ENCODE assay signal across 8 mouse cellular contexts in the genomic region with DNA sequence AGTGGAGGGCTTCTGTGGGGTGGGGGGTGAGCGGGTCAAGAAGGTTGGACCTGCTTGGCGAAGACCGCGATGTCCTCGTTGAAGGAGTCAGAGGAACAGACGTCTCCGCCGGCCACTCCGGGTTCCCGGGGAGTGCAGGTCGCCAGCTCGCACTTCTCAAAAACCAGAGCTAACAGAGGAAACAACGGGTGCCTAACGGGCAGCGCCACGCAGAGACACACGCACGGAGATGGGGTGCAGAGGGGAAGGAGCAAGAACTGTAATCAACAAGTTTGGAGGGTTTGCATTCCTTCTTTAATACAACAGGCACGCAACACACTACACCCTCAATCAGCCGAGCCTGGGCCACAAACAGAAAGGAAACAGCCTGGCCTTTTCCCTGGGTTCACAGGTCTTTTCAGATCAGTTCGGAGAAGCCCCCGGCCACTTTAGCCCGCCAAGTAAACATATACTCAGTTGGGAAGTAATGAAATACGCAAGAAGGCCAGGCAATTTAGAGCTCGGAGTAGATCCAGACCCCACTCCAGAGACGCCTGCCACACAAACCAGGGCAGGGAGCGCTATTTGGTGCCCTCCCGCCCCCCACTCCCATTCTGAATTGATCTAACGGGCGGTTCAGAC. TPM values are rescaled to one million over a fixed set of nuclear protein-coding genes. Genes with fewer than 3 reads are reported as not detected.
DNase-seq lines count a peak whose midpoint lies in the region; ATAC-seq and TF ChIP-seq lines count a peak whose summit lies in the region.

No protein-coding gene starts in this region.

- ATAC-seq in liver, embryonic 11.5 days (replicated peaks; ENCODE audit: low FRiP score), result no peak
- ATAC-seq in megakaryocyte-erythroid progenitor cell, adult 5-6 weeks (replicated peaks; ENCODE audit: low FRiP score, low TSS enrichment, poor library complexity, severe bottlenecking), result no peak

- H3K4me1 ChIP-seq in brown adipose tissue, adult 24 weeks (ENCODE audit: control insufficient read depth, insufficient read depth, insufficient read length, low read length), result no peaks in the 10 kb centered on the region
- H3K4me1 ChIP-seq in liver, embryonic 11.5 days (replicated peaks; ENCODE audit: control insufficient read depth, insufficient read depth, low read length), result no peaks in the 10 kb centered on the region; the same call in 1 of the 2 replicates
- no peaks in the 10 kb centered on the region; the same call in 1 of the 2 replicates for H3K4me1 ChIP-seq in small intestine, adult 2 months (ENCODE audit: control insufficient read depth, insufficient read depth, insufficient read length, low read length)

- peaks cover 65% of the 10 kb centered on the region for H3K27me3 ChIP-seq in liver, embryonic 11.5 days (replicated peaks; ENCODE audit: control insufficient read depth, insufficient read depth, low read length)
- peaks cover 57% of the 10 kb centered on the region for H3K27me3 ChIP-seq in small intestine, adult 2 months (ENCODE audit: control insufficient read depth, insufficient read depth, low read length)

- TF ChIP-seq CTCF in small intestine, adult 2 months (IDR thresholded peaks at IDR 0.05; ENCODE audit: extremely low read depth, insufficient read length, insufficient replicate concordance, low read depth, low read length), result no peak

- H3K4me2 ChIP-seq in liver, embryonic 11.5 days, result peak overlapping the region; percentile 81

- H3K27ac ChIP-seq in brown adipose tissue, adult 24 weeks (replicated peaks; ENCODE audit: low read depth, low read length), result peak overlapping the region; percentile 33; the same call in 1 of the 2 replicates
- H3K27ac ChIP-seq in liver, embryonic 11.5 days (ENCODE audit: low read depth, low read length), result peak overlapping the region; percentile 62; the same call in 1 of the 2 replicates
- peak overlapping the region; percentile 35; the same call in 1 of the 2 replicates for H3K27ac ChIP-seq in small intestine, adult 2 months (ENCODE audit: insufficient read depth, low read depth, low read length)

- no peaks in the 10 kb centered on the region for H3K36me3 ChIP-seq in liver, embryonic 11.5 days (ENCODE audit: control insufficient read depth, insufficient read depth, low read length)
- H3K36me3 ChIP-seq in small intestine, adult 2 months (ENCODE audit: control insufficient read depth, insufficient read depth, low read length), result no peaks in the 10 kb centered on the region

- intact Hi-C loops in gastrocnemius, postnatal 14 days (cut with DNase I; ENCODE audit: low total_unique reads), result loop anchor here (10.0 kb wide), 1 partner anchor 207 kb away; no protein-coding TSS in a partner anchor
- intact Hi-C loops in heart, postnatal 14 days (cut with DNase I), result loop anchor here (2.0 to 10.0 kb wide), 5 partner anchors 13 to 1437 kb away; a partner anchor contains a TSS

- 2% methylated on average over 30 of the region's 30 CpGs for WGBS in liver, embryonic 11.5 days
- 25% methylated on average over 30 of the region's 30 CpGs for WGBS in small intestine, adult 2 months

- H3K9ac ChIP-seq in liver, embryonic 11.5 days (ENCODE audit: low read depth, low read length), result peak overlapping the region; percentile 79

- no peaks in the 10 kb centered on the region for H3K9me3 ChIP-seq in liver, embryonic 11.5 days (ENCODE audit: control insufficient read depth, low read length)

- peak; percentile 38 for DNase-seq in gastrocnemius, postnatal 10 days
- DNase-seq in gastrocnemius, postnatal 14 days, result no peak
- DNase-seq in heart, postnatal 14 days, result peak; percentile 45 to 46
- peak; percentile 50 for DNase-seq in liver, embryonic 11.5 days (ENCODE audit: low spot score)
- DNase-seq in left cerebral cortex, adult 18-20 months (ENCODE audit: low spot score in 2 of 2), result no peak

- peak overlapping the region; percentile 95 for H3K4me3 ChIP-seq in brown adipose tissue, adult 24 weeks (ENCODE audit: insufficient read depth, low read depth, low read length)
- peak overlapping the region; percentile 63 for H3K4me3 ChIP-seq in liver, embryonic 11.5 days (ENCODE audit: low read depth, low read length)
- H3K4me3 ChIP-seq in small intestine, adult 2 months (ENCODE audit: low read depth, low read length), result peak overlapping the region; percentile 57

- TF ChIP-seq POLR2A in small intestine, adult 2 months (IDR thresholded peaks at IDR 0.05; ENCODE audit: low read depth, low read length), result no peak

RNA-seq across cellular contexts. Expression of a gene that starts 4.1 kb away (rescaled TPM):
- total RNA-seq in gastrocnemius, postnatal 10 days (2021), result 1 to 10 TPM; 4.0 to 5.2 TPM
- 1 to 10 TPM; 2.6 to 3.2 TPM for total RNA-seq in gastrocnemius, postnatal 14 days (2021)
- polyA plus RNA-seq in brown adipose tissue, adult 24 weeks (2012; ENCODE audit: insufficient read depth, insufficient read length, missing spikeins), result 12.2 and 14.6 TPM in 2 replicates
- total RNA-seq in heart, postnatal 14 days (2021), result 10 to 100 TPM; 19.9 to 21.3 TPM
- 18.0 and 20.0 TPM in 2 replicates for polyA plus RNA-seq in liver, embryonic 11.5 days (2014; fragmentation: Nextera tagmentation; extraction: Ambion mirVana)
- 3.9 and 11.6 TPM in 2 replicates for polyA plus RNA-seq in small intestine, adult 2 months (2012; rRNA removed)
- 100 to 1,000 TPM; 109 to 117 TPM for total RNA-seq in left cerebral cortex, adult 18-20 months (2021)
- total RNA-seq in megakaryocyte-erythroid progenitor cell, adult 5-6 weeks (2014; fragmentation: Nextera tagmentation), result not detected in 2 replicates
- 0.46 TPM in 1 of 2 replicates, not detected in the other for total RNA-seq in megakaryocyte-erythroid progenitor cell, adult 5-6 weeks (2017)

Comparison
In these comparisons a context has a peak if more than half of its experiments do, and no peak if none do; other contexts are left out.
1. DNase-seq: peak in gastrocnemius, postnatal 10 days (single experiment), heart, postnatal 14 days (2 of 2) and liver, embryonic 11.5 days (single experiment); none in gastrocnemius, postnatal 14 days (single experiment) and left cerebral cortex, adult 18-20 months (0 of 2).
2. RNA of a gene that starts 4.1 kb away (total RNA-seq): 109 to 117 TPM in left cerebral cortex, adult 18-20 months; 19.9 to 21.3 TPM in heart, postnatal 14 days, 4.0 to 5.2 TPM in gastrocnemius, postnatal 10 days, 2.6 to 3.2 TPM in gastrocnemius, postnatal 14 days and 0.46 TPM in megakaryocyte-erythroid progenitor cell, adult 5-6 weeks; every median in the first group is over 4 times any median in the second.
3. Peak in every context shown above with its lines, with median percentiles within 50 percentile points of each other: H3K27ac ChIP-seq and H3K4me3 ChIP-seq.